Mouse (Mus musculus) liver, embryonic 11.5 days (tissue): ENCODE data around the gene Apoc2. TPM values are rescaled to one million over a fixed set of nuclear protein-coding genes. Genes with fewer than 3 reads are reported as not detected.

Experiments
- ATAC-seq: fragments of 200-750 bp; cut with Nextera tagmentation; replicated peaks from 2 replicates; pipeline ENCODE4 v1.8.0; 2017; ENCODE audit warnings: moderate number of reproducible peaks, mild to moderate bottlenecking, moderate TSS enrichment, moderate library complexity; ENCODE audit not compliant: low FRiP score
- DNase-seq: peaks from one replicate; pipeline ENCODE4 v3.0.0-alpha.2; 2017; ENCODE audit warnings: low spot score
- H3K27ac ChIP-seq: fragments of 300-500 bp; sonication (generic); 2 replicates; pipeline ENCODE4 v1.5.1; 2014; ENCODE audit warnings: mild to moderate bottlenecking, low read depth, low read length, control low read depth
- H3K27me3 ChIP-seq: fragments of 300-500 bp; sonication (generic); replicated peaks from 2 replicates; pipeline ENCODE4 v1.6.1; 2014; ENCODE audit warnings: low read length, mixed read lengths; ENCODE audit not compliant: control insufficient read depth, insufficient read depth
- H3K36me3 ChIP-seq: fragments of 300-500 bp; sonication (generic); 2 replicates; pipeline ENCODE4 v1.6.1; 2014; ENCODE audit warnings: mild to moderate bottlenecking, low read length, moderate library complexity, mixed read lengths; ENCODE audit not compliant: control insufficient read depth, insufficient read depth
- H3K4me1 ChIP-seq: fragments of 300-500 bp; sonication (generic); replicated peaks from 2 replicates; pipeline ENCODE4 v1.6.1; 2014; ENCODE audit warnings: low read length, mixed read lengths; ENCODE audit not compliant: control insufficient read depth, insufficient read depth
- H3K4me2 ChIP-seq: fragments of 300-500 bp; sonication (generic); 2 replicates; pipeline ENCODE4 v1.6.1; 2014; ENCODE audit warnings: mild to moderate bottlenecking, control low read depth, moderate library complexity
- H3K4me3 ChIP-seq: fragments of 300-500 bp; sonication (generic); 2 replicates; pipeline ENCODE4 v1.5.1; 2014; ENCODE audit warnings: low read depth, low read length, control low read depth
- H3K9ac ChIP-seq: fragments of 300-500 bp; sonication (generic); 2 replicates; pipeline ENCODE4 v1.6.1; 2014; ENCODE audit warnings: low read depth, low read length, control low read depth
- H3K9me3 ChIP-seq: fragments of 300-500 bp; sonication (generic); 2 replicates; pipeline ENCODE4 v1.6.1; 2016; ENCODE audit warnings: low read length, inconsistent platforms, mixed read lengths; ENCODE audit not compliant: control insufficient read depth
- WGBS: fragments of 180-500 bp; shearing (Covaris S2); extraction: QIAGEN DNeasy Blood & Tissue Kit; methylation state at CpG from one replicate; pipeline ENCODE4 v1.1.7; 2014; 5-methylcytosine and 5-hydroxymethylcytosine counted together
- polyA plus RNA-seq: library from polyadenylated mRNA; unstranded; fragments of >200 nt; fragmentation: Nextera tagmentation; extraction: Ambion mirVana; gene quantifications from 2 replicates; pipeline ENCODE4 v1.2.1, GENCODE M21; 2014

Gene Apoc2
- polyA plus RNA-seq, 1 experiment from 2014 or later: 244 TPM

- H3K36me3 ChIP-seq: peaks cover 24% of the 10 kb centered on the region
- no peak for DNase-seq
Measured at GRCm38 (mm10) chr7:19716055-19716682, 38.4 kb upstream of the Apoc2 start.

GRCm38 (mm10) chr7:19715239-19716054 is 37.7 kb upstream of the Apoc2 start, which contains the start of gene Tomm40:
Tomm40 (minus strand) TSS chr7:19715438.
- H3K4me3 ChIP-seq: peak within 1 kb of the TSS; percentile 95
- DNase-seq (peak; percentile 97), ATAC-seq (peak; percentile 98)
- peak within 1 kb of the TSS; percentile 98 for H3K9ac ChIP-seq
- H3K9me3 ChIP-seq: no peaks in the 10 kb centered on the region
- H3K4me1 ChIP-seq: peaks cover 15% of the 10 kb centered on the region
- WGBS: under 1% methylated on average over 59 of the region's 59 CpGs
- H3K4me2 ChIP-seq: peak within 1 kb of the TSS; percentile 82
- peaks cover 28% of the 10 kb centered on the region for H3K36me3 ChIP-seq
- peak within 1 kb of the TSS; percentile 86 for H3K27ac ChIP-seq
- no peaks in the 10 kb centered on the region for H3K27me3 ChIP-seq

More at GRCm38 (mm10) chr7:19716055-19716682, 38.4 kb upstream of the Apoc2 start:
- peak overlapping the region; percentile 52 for H3K4me3 ChIP-seq
- peak overlapping the region; percentile 60 for H3K9ac ChIP-seq
- peaks cover 15% of the 10 kb centered on the region for H3K4me1 ChIP-seq
- peaks cover 3% of the 10 kb centered on the region for H3K9me3 ChIP-seq
- ATAC-seq: no peak
- WGBS: 9% methylated on average over 18 of the region's 18 CpGs
- H3K27me3 ChIP-seq: no peaks in the 10 kb centered on the region
- peak overlapping the region; percentile 69 for H3K4me2 ChIP-seq
- peak overlapping the region; percentile 66 for H3K27ac ChIP-seq

- ATAC-seq (no peak), DNase-seq (no peak)
- Histone ChIP-seq H3K27me3 (no peaks in the 10 kb centered on the region), H3K9me3 (no peaks in the 10 kb centered on the region), H3K4me3 (peak overlapping the region; percentile 95), H3K27ac (peak overlapping the region; percentile 86), H3K36me3 (peaks cover 32% of the 10 kb centered on the region), H3K4me2 (peak overlapping the region; percentile 82), H3K9ac (peak overlapping the region; percentile 98), H3K4me1 (peaks cover 15% of the 10 kb centered on the region)
- WGBS: under 1% methylated on average over 39 of the region's 39 CpGs
Measured at GRCm38 (mm10) chr7:19714836-19715235, 37.1 kb upstream of the Apoc2 start.

- Histone ChIP-seq H3K4me2 (peak overlapping the region; percentile 82), H3K27me3 (no peaks in the 10 kb centered on the region), H3K27ac (no peak overlapping the region), H3K4me3 (peak overlapping the region; percentile 95), H3K9ac (no peak overlapping the region; the same call in 1 of the 2 replicates), H3K9me3 (no peaks in the 10 kb centered on the region), H3K4me1 (peaks cover 15% of the 10 kb centered on the region), H3K36me3 (peaks cover 41% of the 10 kb centered on the region)
- DNase-seq: no peak
- 81% methylated on average over 9 of the region's 9 CpGs for WGBS
- ATAC-seq: no peak
Measured at GRCm38 (mm10) chr7:19713598-19713997, 35.9 kb upstream of the Apoc2 start.

- H3K9ac ChIP-seq: no peak overlapping the region
- peak overlapping the region; percentile 95; the same call in 1 of the 2 replicates for H3K4me3 ChIP-seq
- H3K4me1 ChIP-seq: peaks cover 15% of the 10 kb centered on the region
- 0 out of 2 replicates have a peak overlapping the region, but pooled peaks have one; percentile 82 for H3K4me2 ChIP-seq
- H3K27me3 ChIP-seq: no peaks in the 10 kb centered on the region
- ATAC-seq (no peak), DNase-seq (no peak)
- H3K9me3 ChIP-seq: no peaks in the 10 kb centered on the region
- 60% methylated on average over 4 of the region's 4 CpGs for WGBS
- H3K36me3 ChIP-seq: peaks cover 42% of the 10 kb centered on the region
- H3K27ac ChIP-seq: no peak overlapping the region
Measured at GRCm38 (mm10) chr7:19713196-19713595, 35.5 kb upstream of the Apoc2 start.

- Histone ChIP-seq H3K36me3 (peaks cover 47% of the 10 kb centered on the region), H3K9me3 (no peaks in the 10 kb centered on the region), H3K9ac (no peak overlapping the region), H3K27ac (no peak overlapping the region), H3K27me3 (no peaks in the 10 kb centered on the region), H3K4me1 (peaks cover 15% of the 10 kb centered on the region), H3K4me3 (no peak overlapping the region), H3K4me2 (no peak overlapping the region)
- ATAC-seq (no peak), DNase-seq (no peak)
- 76% methylated on average over 4 of the region's 4 CpGs for WGBS
Measured at GRCm38 (mm10) chr7:19712414-19712813, 34.7 kb upstream of the Apoc2 start.

- ATAC-seq: no peak
- H3K9me3 ChIP-seq: no peaks in the 10 kb centered on the region
- no peak overlapping the region for H3K9ac ChIP-seq
- DNase-seq: no peak
- H3K4me3 ChIP-seq: no peak overlapping the region
- no peak overlapping the region for H3K27ac ChIP-seq
- H3K4me1 ChIP-seq: peaks cover 9% of the 10 kb centered on the region
- 90% methylated on average over 10 of the region's 10 CpGs for WGBS
- H3K4me2 ChIP-seq: no peak overlapping the region
- peaks cover 54% of the 10 kb centered on the region for H3K36me3 ChIP-seq
- no peaks in the 10 kb centered on the region for H3K27me3 ChIP-seq
Measured at GRCm38 (mm10) chr7:19710650-19711049, 32.9 kb upstream of the Apoc2 start.

GRCm38 (mm10) chr7:19705271-19705670 is 27.5 kb upstream of the Apoc2 start:
- Histone ChIP-seq H3K27me3 (no peaks in the 10 kb centered on the region), H3K4me2 (no peak overlapping the region), H3K9me3 (no peaks in the 10 kb centered on the region), H3K27ac (no peak overlapping the region), H3K4me3 (no peak overlapping the region), H3K36me3 (peaks cover 53% of the 10 kb centered on the region), H3K9ac (no peak overlapping the region), H3K4me1 (peaks cover 17% of the 10 kb centered on the region)
- WGBS: 90% methylated on average over 7 of the region's 7 CpGs
- no peak for ATAC-seq
- DNase-seq: no peak
